Mouse (Mus musculus) brain, embryonic 14.5 days (tissue): ENCODE measurements at regions not wholly inside any gene's neighbourhood (a gene's known extent, or its start where the extent isn't known, plus 50 kb on each side); places are given as distances from the start of the nearest gene placed in this dataset.

Source experiments
- CTCF ChIP-seq: fragments of 200-500 bp; IDR thresholded peaks from 2 replicates; pipeline ENCODE4 v1.5.1; 2012; ENCODE audit warnings: inconsistent platforms, mild to moderate bottlenecking, moderate library complexity, borderline replicate concordance; ENCODE audit not compliant: insufficient read depth, insufficient read length; ENCODE audit errors: extremely low read depth
- POLR2A ChIP-seq: fragments of 200-500 bp; IDR thresholded peaks from 2 replicates; pipeline ENCODE4 v1.6.1; 2012; ENCODE audit warnings: mild to moderate bottlenecking, inconsistent platforms, borderline replicate concordance; ENCODE audit not compliant: poor library complexity, insufficient read depth, insufficient read length, severe bottlenecking; ENCODE audit errors: extremely low read depth

DNA sequence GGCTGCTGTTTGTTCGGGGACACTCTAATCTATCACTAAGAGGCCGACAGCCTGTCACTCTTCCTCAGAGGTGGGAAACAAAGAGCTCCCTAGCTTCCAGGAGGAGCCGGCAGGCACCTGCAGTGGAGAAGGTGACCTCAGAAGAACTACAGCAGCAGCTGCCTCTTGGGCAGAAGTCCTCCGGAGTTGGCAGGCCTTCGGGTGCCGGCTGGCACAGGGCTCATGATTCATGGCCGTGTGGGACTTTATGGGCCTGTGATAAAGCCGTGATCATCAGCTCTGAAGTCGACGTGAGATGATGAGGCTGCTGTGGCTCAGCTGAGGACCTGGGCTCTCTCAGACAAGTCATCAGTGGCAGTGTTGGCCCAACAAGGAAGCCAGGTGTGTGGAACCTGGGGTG lies 208.9 kb upstream of the Lrfn2 start:
- no peak for TF ChIP-seq CTCF
- TF ChIP-seq POLR2A, result no peak
